Mouse (Mus musculus): Measurements from ENCODE around the gene Gosr1. TPM values are rescaled to one million over a fixed set of nuclear protein-coding genes. Genes with fewer than 3 reads are reported as not detected.

Gene Gosr1
- total and polyA plus RNA-seq, 2 experiments from 2014 or later: 15.3 to 16.8 TPM

- H3K4me3 ChIP-seq (ENCODE audit: low read depth, low read length): no peak overlapping the region
- 96% methylated on average over 1 of the region's 1 CpGs for WGBS
- TF ChIP-seq EP300 (IDR thresholded peaks at IDR 0.05; ENCODE audit: low read depth) (no peak), CTCF (IDR thresholded peaks at IDR 0.05; ENCODE audit: low read depth) (peak; percentile 86)
- H3K9me3 ChIP-seq (replicated peaks; ENCODE audit: control insufficient read depth, low read length): no peaks in the 10 kb centered on the region
- no peak for ATAC-seq (ENCODE audit: insufficient read depth, low read depth)
- peaks cover 69% of the 10 kb centered on the region for H3K36me3 ChIP-seq (replicated peaks; ENCODE audit: control insufficient read depth, insufficient read depth, low read length)
- DNase-seq (ENCODE audit: low spot score): peak; percentile 56
- no peaks in the 10 kb centered on the region for H3K27me3 ChIP-seq (ENCODE audit: control insufficient read depth, insufficient read depth, low read length)
- no peak overlapping the region for H3K9ac ChIP-seq (replicated peaks; ENCODE audit: low read depth, low read length)
- no peak overlapping the region for H3K4me2 ChIP-seq (ENCODE audit: low read depth, low read length)
- no peaks in the 10 kb centered on the region for H3K4me1 ChIP-seq (ENCODE audit: control insufficient read depth, insufficient read depth)
- no peak overlapping the region for H3K27ac ChIP-seq (ENCODE audit: low read depth)
Measured at GRCm38 (mm10) chr11:76789252-76789651, 25.9 kb upstream of the Gosr1 start.

GRCm38 (mm10) chr11:76775533-76775932, 12.2 kb upstream of the Gosr1 start:
- WGBS: 81% methylated on average over 8 of the region's 8 CpGs
- H3K4me3 ChIP-seq (ENCODE audit: low read depth, low read length): no peak overlapping the region
- DNase-seq (ENCODE audit: low spot score) (no peak), ATAC-seq (ENCODE audit: insufficient read depth, low read depth) (no peak)
- H3K4me1 ChIP-seq (ENCODE audit: control insufficient read depth, insufficient read depth): peaks cover 6% of the 10 kb centered on the region; the same call in 1 of the 2 replicates
- H3K4me2 ChIP-seq (ENCODE audit: low read depth, low read length): no peak overlapping the region
- no peaks in the 10 kb centered on the region for H3K9me3 ChIP-seq (replicated peaks; ENCODE audit: control insufficient read depth, low read length)
- no peak overlapping the region for H3K27ac ChIP-seq (ENCODE audit: low read depth)
- H3K27me3 ChIP-seq (ENCODE audit: control insufficient read depth, insufficient read depth, low read length): no peaks in the 10 kb centered on the region
- H3K36me3 ChIP-seq (replicated peaks; ENCODE audit: control insufficient read depth, insufficient read depth, low read length): peaks cover 15% of the 10 kb centered on the region
- H3K9ac ChIP-seq (replicated peaks; ENCODE audit: low read depth, low read length): no peak overlapping the region
- TF ChIP-seq CTCF (IDR thresholded peaks at IDR 0.05; ENCODE audit: low read depth): no peak
- no peak for TF ChIP-seq EP300 (IDR thresholded peaks at IDR 0.05; ENCODE audit: low read depth)

GRCm38 (mm10) chr11:76773811-76774210, 10.4 kb upstream of the Gosr1 start:
- H3K27ac ChIP-seq (ENCODE audit: low read depth): no peak overlapping the region
- TF ChIP-seq EP300 (IDR thresholded peaks at IDR 0.05; ENCODE audit: low read depth): no peak
- no peak for TF ChIP-seq CTCF (IDR thresholded peaks at IDR 0.05; ENCODE audit: low read depth)
- no peak for ATAC-seq (ENCODE audit: insufficient read depth, low read depth)

GRCm38 (mm10) chr11:76770566-76770965, 7.2 kb upstream of the Gosr1 start:
- Histone ChIP-seq H3K9ac (replicated peaks; ENCODE audit: low read depth, low read length) (no peak overlapping the region), H3K27me3 (ENCODE audit: control insufficient read depth, insufficient read depth, low read length) (no peaks in the 10 kb centered on the region), H3K36me3 (replicated peaks; ENCODE audit: control insufficient read depth, insufficient read depth, low read length) (no peaks in the 10 kb centered on the region), H3K27ac (ENCODE audit: low read depth) (no peak overlapping the region), H3K4me1 (ENCODE audit: control insufficient read depth, insufficient read depth) (peaks cover 6% of the 10 kb centered on the region; the same call in 1 of the 2 replicates), H3K9me3 (replicated peaks; ENCODE audit: control insufficient read depth, low read length) (no peaks in the 10 kb centered on the region), H3K4me2 (ENCODE audit: low read depth, low read length) (no peak overlapping the region), H3K4me3 (ENCODE audit: low read depth, low read length) (no peak overlapping the region)
- ATAC-seq (ENCODE audit: insufficient read depth, low read depth) (no peak), DNase-seq (ENCODE audit: low spot score) (no peak)
- 80% methylated on average over 5 of the region's 5 CpGs for WGBS
- TF ChIP-seq EP300 (IDR thresholded peaks at IDR 0.05; ENCODE audit: low read depth) (no peak), CTCF (IDR thresholded peaks at IDR 0.05; ENCODE audit: low read depth) (no peak)

More at GRCm38 (mm10) chr11:76773811-76774210, 10.4 kb upstream of the Gosr1 start:
- Histone ChIP-seq H3K27me3 (ENCODE audit: control insufficient read depth, insufficient read depth, low read length) (no peaks in the 10 kb centered on the region), H3K4me2 (ENCODE audit: low read depth, low read length) (no peak overlapping the region), H3K9me3 (replicated peaks; ENCODE audit: control insufficient read depth, low read length) (no peaks in the 10 kb centered on the region), H3K9ac (replicated peaks; ENCODE audit: low read depth, low read length) (no peak overlapping the region), H3K4me1 (ENCODE audit: control insufficient read depth, insufficient read depth) (peaks cover 6% of the 10 kb centered on the region; the same call in 1 of the 2 replicates), H3K4me3 (ENCODE audit: low read depth, low read length) (no peak overlapping the region), H3K36me3 (replicated peaks; ENCODE audit: control insufficient read depth, insufficient read depth, low read length) (no peaks in the 10 kb centered on the region)
- WGBS: 30% methylated on average over 3 of the region's 3 CpGs
- peak; percentile 18 for DNase-seq (ENCODE audit: low spot score)

GRCm38 (mm10) chr11:76763741-76764122, 353 bp upstream of the Gosr1 start:
- no peak for ATAC-seq (ENCODE audit: insufficient read depth, low read depth)
- H3K9ac ChIP-seq (replicated peaks; ENCODE audit: low read depth, low read length): no peak overlapping the region
- DNase-seq (ENCODE audit: low spot score): no peak
- peak overlapping the region; percentile 21; the same call in 1 of the 2 replicates for H3K4me2 ChIP-seq (ENCODE audit: low read depth, low read length)
- TF ChIP-seq CTCF (IDR thresholded peaks at IDR 0.05; ENCODE audit: low read depth): no peak
- TF ChIP-seq EP300 (IDR thresholded peaks at IDR 0.05; ENCODE audit: low read depth): no peak
- H3K4me3 ChIP-seq (ENCODE audit: low read depth, low read length): peak overlapping the region; percentile 86
- 4% methylated on average over 4 of the region's 4 CpGs for WGBS
- peaks cover 24% of the 10 kb centered on the region for H3K36me3 ChIP-seq (replicated peaks; ENCODE audit: control insufficient read depth, insufficient read depth, low read length)
- H3K4me1 ChIP-seq (ENCODE audit: control insufficient read depth, insufficient read depth): peaks cover 4% of the 10 kb centered on the region; the same call in 1 of the 2 replicates
- no peaks in the 10 kb centered on the region for H3K27me3 ChIP-seq (ENCODE audit: control insufficient read depth, insufficient read depth, low read length)
- H3K9me3 ChIP-seq (replicated peaks; ENCODE audit: control insufficient read depth, low read length): no peaks in the 10 kb centered on the region
- no peak overlapping the region for H3K27ac ChIP-seq (ENCODE audit: low read depth)

GRCm38 (mm10) chr11:76752276-76752675, 11.1 kb downstream of the Gosr1 start:
- H3K36me3 ChIP-seq (replicated peaks; ENCODE audit: control insufficient read depth, insufficient read depth, low read length): peaks cover 80% of the 10 kb centered on the region
- no peaks in the 10 kb centered on the region for H3K4me1 ChIP-seq (ENCODE audit: control insufficient read depth, insufficient read depth)
- no peaks in the 10 kb centered on the region for H3K9me3 ChIP-seq (replicated peaks; ENCODE audit: control insufficient read depth, low read length)
- WGBS: 90% methylated on average over 3 of the region's 3 CpGs
- TF ChIP-seq CTCF (IDR thresholded peaks at IDR 0.05; ENCODE audit: low read depth) (no peak), EP300 (IDR thresholded peaks at IDR 0.05; ENCODE audit: low read depth) (no peak)
- no peak overlapping the region for H3K4me2 ChIP-seq (ENCODE audit: low read depth, low read length)
- H3K4me3 ChIP-seq (ENCODE audit: low read depth, low read length): no peak overlapping the region
- H3K27ac ChIP-seq (ENCODE audit: low read depth): no peak overlapping the region
- H3K27me3 ChIP-seq (ENCODE audit: control insufficient read depth, insufficient read depth, low read length): no peaks in the 10 kb centered on the region
- no peak overlapping the region for H3K9ac ChIP-seq (replicated peaks; ENCODE audit: low read depth, low read length)
- DNase-seq (ENCODE audit: low spot score) (no peak), ATAC-seq (ENCODE audit: insufficient read depth, low read depth) (no peak)
